Mouse (Mus musculus): ENCODE measurements at regions not wholly inside any gene's neighbourhood (a gene's known extent, or its start where the extent isn't known, plus 50 kb on each side); places are given as distances from the start of the nearest gene placed in this dataset.

DNA sequence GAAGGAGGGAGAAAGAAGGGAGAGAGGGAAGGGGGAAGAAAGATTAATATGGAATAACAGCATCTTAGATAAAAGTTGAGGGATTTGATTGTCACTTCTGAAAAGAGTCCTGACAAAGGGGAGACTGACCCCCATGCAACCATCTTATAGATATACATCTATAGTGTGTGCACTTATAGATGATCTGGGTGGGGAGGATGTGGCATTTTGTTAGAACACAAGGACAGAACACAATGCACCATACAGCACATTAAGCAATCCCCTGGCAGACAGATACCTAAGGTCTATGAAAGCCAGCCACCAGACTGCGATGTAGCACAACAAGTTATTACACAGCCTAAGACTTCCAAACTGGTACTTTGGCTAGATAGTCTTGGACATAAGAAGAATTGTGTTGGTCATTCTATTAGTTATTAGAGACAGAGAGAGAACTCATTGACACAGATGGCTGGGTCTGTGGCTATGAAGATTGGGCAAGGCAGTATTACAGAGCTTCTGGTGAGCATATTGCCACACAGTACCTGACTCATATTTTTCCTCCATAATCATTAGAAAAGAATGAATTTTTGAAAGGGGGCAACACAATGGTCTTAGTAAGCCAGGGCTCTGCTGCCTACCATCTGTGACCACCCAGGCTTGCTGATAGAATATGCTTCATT, 126.3 kb upstream of the Itgb1 start:
- DNase-seq, result no peak

- no peak for DNase-seq
Measured at GRCm38 (mm10) chr8:128560418-128560817, 125.0 kb upstream of the Itgb1 start.

DNA sequence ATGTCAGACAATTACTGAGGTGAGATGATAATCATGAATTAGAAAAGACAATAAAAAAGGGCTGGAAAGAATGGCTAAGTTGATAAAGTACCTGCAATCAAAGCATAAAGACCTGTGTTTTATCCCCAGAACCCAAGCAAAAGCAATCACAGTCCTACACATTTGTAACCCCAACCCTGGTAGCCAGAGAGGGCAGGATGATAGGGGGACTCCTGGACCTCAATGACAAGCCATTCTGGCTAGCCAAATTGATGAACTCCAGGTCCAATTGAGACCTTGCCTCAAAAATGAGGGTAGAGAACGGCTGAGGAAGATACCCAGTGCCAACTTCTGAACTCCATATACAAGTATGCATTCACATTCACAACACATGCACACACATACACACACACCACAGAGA, 124.4 kb upstream of the Itgb1 start:
- no peak for DNase-seq

GRCm38 (mm10) chr8:128562625-128563024, 122.8 kb upstream of the Itgb1 start:
- DNase-seq, result no peak

- no peak for DNase-seq
Measured at GRCm38 (mm10) chr8:128563744-128564143, 121.7 kb upstream of the Itgb1 start.

GRCm38 (mm10) chr8:128572291-128572690, 113.2 kb upstream of the Itgb1 start:
- DNase-seq, result no peak

GRCm38 (mm10) chr8:128594114-128594513, 91.3 kb upstream of the Itgb1 start:
- no peak for DNase-seq

DNA sequence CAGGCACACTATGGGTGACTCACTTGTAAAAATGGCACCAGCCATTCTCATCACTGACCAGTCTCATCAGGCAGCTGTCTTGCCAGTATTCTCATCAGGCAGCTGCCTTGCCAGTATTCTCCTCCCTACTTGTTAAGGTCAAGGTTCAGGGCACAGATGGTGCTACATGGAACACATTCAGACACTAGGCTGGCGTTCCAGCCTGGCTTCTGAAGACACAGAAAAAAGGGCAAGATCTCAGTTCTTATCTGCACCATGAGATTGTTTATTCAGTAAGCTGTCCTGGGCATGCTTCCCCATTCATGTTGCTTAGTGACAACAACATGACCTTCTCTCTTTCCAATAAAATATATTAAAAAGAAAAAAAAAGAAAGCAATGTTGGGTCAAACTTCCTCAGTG, 90.7 kb upstream of the Itgb1 start:
- peak in 1 of 2 experiments; percentile 3 for DNase-seq

- no peak for DNase-seq
Measured at GRCm38 (mm10) chr8:128605588-128605987, 79.9 kb upstream of the Itgb1 start.

DNA sequence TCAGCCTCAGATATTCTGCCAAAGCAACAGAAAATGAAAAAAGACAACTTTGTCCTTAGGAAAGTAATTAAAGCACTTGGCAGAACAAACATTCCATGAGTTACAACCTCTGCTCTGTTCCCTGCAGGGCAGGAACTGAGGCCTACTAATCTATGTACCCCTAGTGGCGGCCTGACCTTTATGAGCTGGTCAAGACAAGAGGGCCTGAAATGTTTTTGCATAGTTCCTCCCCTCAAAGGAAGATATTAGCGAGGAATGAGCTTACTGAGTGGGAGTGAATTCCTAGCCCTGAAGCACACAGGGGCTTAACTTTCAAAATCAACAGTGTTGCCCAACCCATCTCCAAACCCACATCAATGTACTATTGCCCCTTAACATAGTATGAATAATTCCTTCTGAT, 76.6 kb upstream of the Itgb1 start:
- no peak for DNase-seq

GRCm38 (mm10) chr8:128612607-128613006, 72.8 kb upstream of the Itgb1 start:
- no peak for DNase-seq

GRCm38 (mm10) chr8:128617854-128618253, 67.6 kb upstream of the Itgb1 start:
- no peak for DNase-seq

- no peak for DNase-seq
Measured at GRCm38 (mm10) chr8:128619086-128619485, 66.4 kb upstream of the Itgb1 start.
